Mouse (Mus musculus) adipocyte (in vitro differentiated cells): Measurements from ENCODE around the gene Nr6a1.
A peak's percentile ranks its signal among the peaks of the same experiment; 100 is the strongest.

Experiments
- DNase-seq: peaks from one replicate; pipeline ENCODE4 v3.0.0-alpha.2; 2016; ENCODE audit warnings: low spot score

The Nr6a1 gene

GRCm38 (mm10) chr2:38713596-38713995, 213.9 kb downstream of the Nr6a1 start:
- DNase-seq, result no peak

- no peak for DNase-seq
Observed at GRCm38 (mm10) chr2:38712769-38713125, 214.7 kb downstream of the Nr6a1 start.

- DNase-seq, result no peak
Observed at GRCm38 (mm10) chr2:38712076-38712768, 215.3 kb downstream of the Nr6a1 start.

GRCm38 (mm10) chr2:38711421-38711861, 216.0 kb downstream of the Nr6a1 start:
- DNase-seq, result no peak

- DNase-seq, result no peak
Observed at GRCm38 (mm10) chr2:38710304-38711241, 216.9 kb downstream of the Nr6a1 start.

GRCm38 (mm10) chr2:38708907-38709688, 218.4 kb downstream of the Nr6a1 start:
- no peak for DNase-seq

GRCm38 (mm10) chr2:38706661-38707060, 220.8 kb downstream of the Nr6a1 start:
- DNase-seq, result no peak

- DNase-seq, result no peak
Observed at GRCm38 (mm10) chr2:38705036-38705435, 222.5 kb downstream of the Nr6a1 start.

- no peak for DNase-seq
Observed at GRCm38 (mm10) chr2:38704336-38704735, 223.2 kb downstream of the Nr6a1 start.

GRCm38 (mm10) chr2:38700177-38700576, 227.3 kb downstream of the Nr6a1 start:
- no peak for DNase-seq

- no peak for DNase-seq
Observed at GRCm38 (mm10) chr2:38698623-38699022, 228.9 kb downstream of the Nr6a1 start.

- no peak for DNase-seq
Observed at GRCm38 (mm10) chr2:38697128-38698120, 230.1 kb downstream of the Nr6a1 start.

- DNase-seq, result no peak
Observed at GRCm38 (mm10) chr2:38695770-38696169, 231.7 kb downstream of the Nr6a1 start.

- no peak for DNase-seq
Observed at GRCm38 (mm10) chr2:38691542-38691941, 235.9 kb downstream of the Nr6a1 start.

- DNase-seq, result peak; percentile 66
Observed at GRCm38 (mm10) chr2:38689881-38690280, 237.6 kb downstream of the Nr6a1 start.

GRCm38 (mm10) chr2:38688791-38689520, 238.5 kb downstream of the Nr6a1 start:
- DNase-seq, result no peak

GRCm38 (mm10) chr2:38685746-38686145, 241.7 kb downstream of the Nr6a1 start:
- DNase-seq, result no peak

- DNase-seq, result no peak
Observed at GRCm38 (mm10) chr2:38683083-38683482, 244.4 kb downstream of the Nr6a1 start.

GRCm38 (mm10) chr2:38682209-38682608, 245.3 kb downstream of the Nr6a1 start:
- no peak for DNase-seq

GRCm38 (mm10) chr2:38678947-38679346, 248.5 kb downstream of the Nr6a1 start:
- peak; percentile 40 for DNase-seq
